Comparison of ENCODE assay signal across 19 mouse cellular contexts in the genomic region with DNA sequence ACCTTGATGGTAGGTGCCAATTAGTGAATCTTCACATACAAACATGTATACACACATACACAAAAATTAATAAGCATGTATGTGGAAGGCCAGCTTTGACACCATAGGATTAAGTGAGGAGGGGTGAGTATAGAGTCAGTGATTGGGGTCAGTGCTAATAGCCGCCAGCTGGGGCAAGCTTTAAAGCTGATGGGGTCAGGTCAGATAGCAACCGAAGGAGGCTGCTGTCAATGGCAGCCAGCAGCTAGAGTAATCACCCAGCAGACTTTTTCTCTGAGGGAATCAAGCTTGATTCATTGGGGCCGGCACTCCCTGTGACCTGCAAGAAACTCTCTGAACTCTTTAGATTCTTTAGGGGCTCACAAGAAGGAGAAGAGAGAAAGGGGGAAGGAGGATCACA. TPM values are rescaled to one million over a fixed set of nuclear protein-coding genes. Genes with fewer than 3 reads are reported as not detected.
DNase-seq lines count a peak whose midpoint lies in the region.
"Had no signal": no experiment of that assay in that cellular context is flagged by ENCODE, and none has a peak within 500 bp of the region (broad histone marks: within the 10 kb centered on the region; RNA-seq: fewer than 3 reads in every experiment).

No protein-coding gene starts in this region.

- 22% methylated on average over 3 of the region's 3 CpGs for WGBS in embryonic facial prominence, embryonic 10.5 days

- H3K4me3 ChIP-seq in embryonic facial prominence, embryonic 10.5 days, result no peak overlapping the region
- H3K4me3 ChIP-seq: forebrain, embryonic 10.5 days; forebrain, embryonic 13.5 days; gastrocnemius, adult 2 months had no signal

- H3K27me3 ChIP-seq in embryonic facial prominence, embryonic 10.5 days (replicated peaks; ENCODE audit: low read depth, poor library complexity, severe bottlenecking), result no peaks in the 10 kb centered on the region
- H3K27me3 ChIP-seq: forebrain, embryonic 13.5 days had no signal

- peaks cover 8% of the 10 kb centered on the region; the same call in 1 of the 2 replicates for H3K4me1 ChIP-seq in embryonic facial prominence, embryonic 10.5 days
- H3K4me1 ChIP-seq: forebrain, embryonic 10.5 days; forebrain, embryonic 13.5 days had no signal

- peak; percentile 64 for DNase-seq in embryo, embryonic 10 days (ENCODE audit: low spot score)
- peak; percentile 60 for DNase-seq in embryo, embryonic 10.5 days (ENCODE audit: low spot score)
- peak; percentile 32 for DNase-seq in embryonic facial prominence, embryonic 10.5 days (ENCODE audit: low spot score)
- peak; percentile 64 for DNase-seq in retina, postnatal 1 day
- no peak for DNase-seq in right cerebral cortex, postnatal 36 days (ENCODE audit: low spot score in 2 of 2)
- DNase-seq in spleen, postnatal 14 days (ENCODE audit: low spot score in 2 of 2), result no peak
- DNase-seq: adrenal gland, adult 2 months; adrenal gland, postnatal 14 days; cerebellum, adult 11 months; cerebellum, adult 2 months; cerebellum, adult 9-11 months; cerebellum, postnatal 25 days; gastrocnemius, adult 2 months; gastrocnemius, postnatal 14 days; heart, adult 11 months had no signal

- no peaks in the 10 kb centered on the region for H3K36me3 ChIP-seq in embryonic facial prominence, embryonic 10.5 days (replicated peaks)
- H3K36me3 ChIP-seq: forebrain, embryonic 10.5 days had no signal

- no peak overlapping the region for H3K27ac ChIP-seq in embryonic facial prominence, embryonic 10.5 days (replicated peaks)
- H3K27ac ChIP-seq: forebrain, embryonic 10.5 days; forebrain, embryonic 13.5 days; gastrocnemius, adult 2 months; hindbrain, embryonic 14.5 days; hindbrain, postnatal 0 days had no signal

- no peaks in the 10 kb centered on the region for H3K9me3 ChIP-seq in embryonic facial prominence, embryonic 10.5 days
- H3K9me3 ChIP-seq: forebrain, embryonic 10.5 days; forebrain, embryonic 13.5 days had no signal

RNA-seq across cellular contexts. Expression of gene Ivd, which starts 10.0 kb away (rescaled TPM):
- 74.0 and 81.3 TPM in 2 replicates for polyA plus RNA-seq in embryonic facial prominence, embryonic 10.5 days (2016; fragmentation: Nextera tagmentation; extraction: Ambion mirVana)

RNA-seq across cellular contexts. Expression of gene Knstrn, which starts 38.0 kb away (rescaled TPM):
- 149 and 150 TPM in 2 replicates for polyA plus RNA-seq in embryonic facial prominence, embryonic 10.5 days (2016; fragmentation: Nextera tagmentation; extraction: Ambion mirVana)

RNA-seq across cellular contexts. Expression of gene Bahd1, which starts 48.4 kb away (rescaled TPM):
- 3.2 and 3.3 TPM in 2 replicates for polyA plus RNA-seq in embryonic facial prominence, embryonic 10.5 days (2016; fragmentation: Nextera tagmentation; extraction: Ambion mirVana)

Comparison
In these comparisons a context has a peak if more than half of its experiments do, and no peak if none do; other contexts are left out.
1. DNase-seq: peak in embryo, embryonic 10 days (single experiment), embryo, embryonic 10.5 days (single experiment), embryonic facial prominence, embryonic 10.5 days (single experiment) and retina, postnatal 1 day (single experiment); none in right cerebral cortex, postnatal 36 days (0 of 2) and spleen, postnatal 14 days (0 of 2).